Mouse (Mus musculus): ENCODE data around the gene Kcnk5. TPM values are rescaled to one million over a fixed set of nuclear protein-coding genes. Genes with fewer than 3 reads are reported as not detected.

Kcnk5 gene
- polyA plus RNA-seq, 1 experiment: 7.2 TPM

GRCm38 (mm10) chr14:20180751-20181162 is 852 bp downstream of the Kcnk5 start:
- H3K79me2 ChIP-seq (ENCODE audit: control insufficient read depth, insufficient read depth): peaks cover 42% of the 10 kb centered on the region
- no peak for TF ChIP-seq MAX (IDR thresholded peaks at IDR 0.05; ENCODE audit: low read depth)
- no peak for TF ChIP-seq POLR2AphosphoS2 (IDR thresholded peaks at IDR 0.05; ENCODE audit: insufficient read length, low read depth)
- no peak for TF ChIP-seq TCF12 (IDR thresholded peaks at IDR 0.05; ENCODE audit: insufficient read depth, poor library complexity, severe bottlenecking)
- TF ChIP-seq SRF (IDR thresholded peaks at IDR 0.05; ENCODE audit: control insufficient read depth, insufficient read length, low read depth): no peak
- TF ChIP-seq REST (IDR thresholded peaks at IDR 0.05; ENCODE audit: insufficient read depth, insufficient read length): no peak
- no peak for TF ChIP-seq MYOG (IDR thresholded peaks at IDR 0.05; ENCODE audit: control insufficient read depth in 1 of 3, insufficient read depth in 1 of 3, insufficient read length in 2 of 3, low read depth in 2 of 3)
- no peak for TF ChIP-seq POLR2A (IDR thresholded peaks at IDR 0.05; ENCODE audit: insufficient read length, low read depth)
- TF ChIP-seq TCF3 (IDR thresholded peaks at IDR 0.05; ENCODE audit: insufficient read length, low read depth): no peak
- no peak for TF ChIP-seq CEBPB (IDR thresholded peaks at IDR 0.05; ENCODE audit: insufficient read depth, poor library complexity, severe bottlenecking)
- TF ChIP-seq USF1 (IDR thresholded peaks at IDR 0.05; ENCODE audit: low read depth): no peak
- no peak for TF ChIP-seq MYOD1 (IDR thresholded peaks at IDR 0.05; ENCODE audit: control insufficient read depth in 1 of 3, insufficient read length in 2 of 3, low read depth in 2 of 3)
- no peak for TF ChIP-seq E2F4 (IDR thresholded peaks at IDR 0.05; ENCODE audit: insufficient read depth)
- H3K27me3 ChIP-seq (ENCODE audit: control insufficient read depth, insufficient read depth, insufficient read length): no peaks in the 10 kb centered on the region
- peak overlapping the region; percentile 99 for H3K4me2 ChIP-seq (ENCODE audit: low read depth)
- no peaks in the 10 kb centered on the region for H3K36me3 ChIP-seq (ENCODE audit: control insufficient read depth, insufficient read depth)
- H3K4me3 ChIP-seq: peak overlapping the region; percentile 75
- peak overlapping the region; percentile 48 for H3ac ChIP-seq (ENCODE audit: control insufficient read depth, insufficient read length)

DNA sequence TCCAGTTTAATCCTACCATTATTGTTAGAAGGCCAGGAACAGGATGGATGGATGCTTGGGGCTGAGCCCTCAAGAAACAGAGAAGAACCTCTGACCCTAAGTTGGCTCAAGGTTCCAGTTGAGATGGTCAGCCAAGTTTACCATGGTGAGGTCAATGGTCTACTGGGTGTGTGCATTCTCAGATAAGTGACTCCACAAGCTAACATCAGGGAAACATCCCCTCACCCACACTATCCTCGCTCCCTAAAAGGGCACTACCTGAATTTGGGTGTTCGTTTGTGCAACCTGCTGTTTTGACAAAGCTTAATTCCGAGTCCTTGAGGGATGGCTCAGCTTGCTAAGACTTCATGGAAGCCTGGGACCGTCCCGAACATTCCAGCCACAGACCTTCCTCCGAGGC is 1.3 kb downstream of the Kcnk5 start:
- H3K27me3 ChIP-seq (ENCODE audit: control insufficient read depth, insufficient read depth, insufficient read length): no peaks in the 10 kb centered on the region
- H3K4me2 ChIP-seq (ENCODE audit: low read depth): peak overlapping the region; percentile 99
- peak overlapping the region; percentile 75 for H3K4me3 ChIP-seq
- peak overlapping the region; percentile 48 for H3ac ChIP-seq (ENCODE audit: control insufficient read depth, insufficient read length)
- TF ChIP-seq MYOG (IDR thresholded peaks at IDR 0.05; ENCODE audit: control insufficient read depth in 1 of 3, insufficient read depth in 1 of 3, insufficient read length in 2 of 3, low read depth in 2 of 3) (no peak), CEBPB (IDR thresholded peaks at IDR 0.05; ENCODE audit: insufficient read depth, poor library complexity, severe bottlenecking) (no peak), E2F4 (IDR thresholded peaks at IDR 0.05; ENCODE audit: insufficient read depth) (no peak), MAX (IDR thresholded peaks at IDR 0.05; ENCODE audit: low read depth) (no peak), TCF12 (IDR thresholded peaks at IDR 0.05; ENCODE audit: insufficient read depth, poor library complexity, severe bottlenecking) (no peak), TCF3 (IDR thresholded peaks at IDR 0.05; ENCODE audit: insufficient read length, low read depth) (no peak), USF1 (IDR thresholded peaks at IDR 0.05; ENCODE audit: low read depth) (no peak), REST (IDR thresholded peaks at IDR 0.05; ENCODE audit: insufficient read depth, insufficient read length) (no peak)
- peaks cover 47% of the 10 kb centered on the region for H3K79me2 ChIP-seq (ENCODE audit: control insufficient read depth, insufficient read depth)
- no peaks in the 10 kb centered on the region for H3K36me3 ChIP-seq (ENCODE audit: control insufficient read depth, insufficient read depth)

DNA sequence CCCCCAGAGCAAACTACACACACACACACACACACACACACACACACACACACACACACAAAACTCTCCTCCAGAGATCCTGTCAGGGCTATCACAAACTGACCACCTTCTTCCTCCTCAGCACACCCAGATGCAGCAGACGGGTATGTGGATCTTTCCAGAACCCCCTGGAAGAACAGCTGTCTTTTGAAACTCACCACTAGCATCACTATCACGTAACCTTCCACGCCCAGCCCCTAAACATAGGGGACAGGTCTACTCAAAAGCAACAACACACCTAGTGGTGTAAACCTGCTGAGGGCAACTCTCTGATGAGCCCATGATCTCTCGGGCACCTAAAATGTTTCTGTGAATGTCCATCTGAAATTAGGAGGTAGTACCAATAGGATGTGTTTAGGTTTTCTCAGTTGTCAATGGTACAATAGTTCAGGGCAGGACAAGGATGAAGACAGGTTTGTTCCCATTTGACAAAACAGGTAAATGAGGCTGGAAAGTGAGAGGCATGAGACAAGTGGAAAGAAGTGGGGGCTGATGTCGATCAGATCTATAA is 1.8 kb downstream of the Kcnk5 start:
- Histone ChIP-seq H3ac (ENCODE audit: control insufficient read depth, insufficient read length) (no peak overlapping the region), H3K79me2 (ENCODE audit: control insufficient read depth, insufficient read depth) (peaks cover 52% of the 10 kb centered on the region), H3K36me3 (ENCODE audit: control insufficient read depth, insufficient read depth) (no peaks in the 10 kb centered on the region), H3K4me2 (ENCODE audit: low read depth) (peak overlapping the region; percentile 99), H3K27me3 (ENCODE audit: control insufficient read depth, insufficient read depth, insufficient read length) (no peaks in the 10 kb centered on the region), H3K4me3 (peak overlapping the region; percentile 75)
- TF ChIP-seq POLR2AphosphoS2 (IDR thresholded peaks at IDR 0.05; ENCODE audit: insufficient read length, low read depth): no peak
- TF ChIP-seq TCF12 (IDR thresholded peaks at IDR 0.05; ENCODE audit: insufficient read depth, poor library complexity, severe bottlenecking): no peak
- TF ChIP-seq MYOG (IDR thresholded peaks at IDR 0.05; ENCODE audit: control insufficient read depth in 1 of 3, insufficient read depth in 1 of 3, insufficient read length in 2 of 3, low read depth in 2 of 3): no peak
- TF ChIP-seq USF1 (IDR thresholded peaks at IDR 0.05; ENCODE audit: low read depth): no peak
- TF ChIP-seq REST (IDR thresholded peaks at IDR 0.05; ENCODE audit: insufficient read depth, insufficient read length): no peak
- TF ChIP-seq CEBPB (IDR thresholded peaks at IDR 0.05; ENCODE audit: insufficient read depth, poor library complexity, severe bottlenecking): no peak

DNA sequence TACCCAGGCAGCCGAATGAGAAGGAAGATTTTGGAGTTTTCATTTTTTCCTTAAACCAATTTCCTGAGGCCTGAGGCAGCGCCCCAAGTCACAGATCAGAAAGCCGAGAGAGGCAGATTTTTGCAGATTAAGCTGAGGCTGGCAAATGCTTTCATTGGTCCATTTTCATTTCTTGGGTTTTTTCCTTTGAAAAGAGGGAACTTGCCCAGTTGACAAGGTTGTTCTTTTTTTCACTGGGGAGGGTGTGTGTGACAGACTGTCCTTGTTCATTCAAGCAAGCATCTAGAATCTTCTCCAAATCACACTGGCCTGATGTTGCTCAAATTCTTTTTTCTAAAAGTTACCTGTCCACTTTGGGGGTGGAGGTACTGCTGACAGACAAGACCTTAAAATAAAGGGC is 2.5 kb downstream of the Kcnk5 start:
- TF ChIP-seq TCF3 (IDR thresholded peaks at IDR 0.05; ENCODE audit: insufficient read length, low read depth) (no peak), MYOG (IDR thresholded peaks at IDR 0.05; ENCODE audit: control insufficient read depth in 1 of 3, insufficient read depth in 1 of 3, insufficient read length in 2 of 3, low read depth in 2 of 3) (no peak), POLR2A (IDR thresholded peaks at IDR 0.05; ENCODE audit: insufficient read length, low read depth) (no peak), TCF12 (IDR thresholded peaks at IDR 0.05; ENCODE audit: insufficient read depth, poor library complexity, severe bottlenecking) (no peak), SRF (IDR thresholded peaks at IDR 0.05; ENCODE audit: control insufficient read depth, insufficient read length, low read depth) (no peak), USF1 (IDR thresholded peaks at IDR 0.05; ENCODE audit: low read depth) (no peak), E2F4 (IDR thresholded peaks at IDR 0.05; ENCODE audit: insufficient read depth) (no peak), MYOD1 (IDR thresholded peaks at IDR 0.05; ENCODE audit: control insufficient read depth in 1 of 3, insufficient read length in 2 of 3, low read depth in 2 of 3) (no peak), REST (IDR thresholded peaks at IDR 0.05; ENCODE audit: insufficient read depth, insufficient read length) (no peak), POLR2AphosphoS2 (IDR thresholded peaks at IDR 0.05; ENCODE audit: insufficient read length, low read depth) (no peak), MAX (IDR thresholded peaks at IDR 0.05; ENCODE audit: low read depth) (no peak), CEBPB (IDR thresholded peaks at IDR 0.05; ENCODE audit: insufficient read depth, poor library complexity, severe bottlenecking) (no peak)
- Histone ChIP-seq H3K27me3 (ENCODE audit: control insufficient read depth, insufficient read depth, insufficient read length) (no peaks in the 10 kb centered on the region), H3ac (ENCODE audit: control insufficient read depth, insufficient read length) (no peak overlapping the region), H3K4me2 (ENCODE audit: low read depth) (peak overlapping the region; percentile 99), H3K4me3 (peak overlapping the region; percentile 75), H3K36me3 (ENCODE audit: control insufficient read depth, insufficient read depth) (no peaks in the 10 kb centered on the region), H3K79me2 (ENCODE audit: control insufficient read depth, insufficient read depth) (peaks cover 54% of the 10 kb centered on the region)

- TF ChIP-seq POLR2AphosphoS2 (IDR thresholded peaks at IDR 0.05; ENCODE audit: insufficient read length, low read depth): no peak
- no peak for TF ChIP-seq TCF12 (IDR thresholded peaks at IDR 0.05; ENCODE audit: insufficient read depth, poor library complexity, severe bottlenecking)
- no peak for TF ChIP-seq SRF (IDR thresholded peaks at IDR 0.05; ENCODE audit: control insufficient read depth, insufficient read length, low read depth)
- no peak for TF ChIP-seq TCF3 (IDR thresholded peaks at IDR 0.05; ENCODE audit: insufficient read length, low read depth)
- TF ChIP-seq USF1 (IDR thresholded peaks at IDR 0.05; ENCODE audit: low read depth): no peak
- TF ChIP-seq MYOG (IDR thresholded peaks at IDR 0.05; ENCODE audit: control insufficient read depth in 1 of 3, insufficient read depth in 1 of 3, insufficient read length in 2 of 3, low read depth in 2 of 3): no peak
- TF ChIP-seq REST (IDR thresholded peaks at IDR 0.05; ENCODE audit: insufficient read depth, insufficient read length): no peak
- TF ChIP-seq MYOD1 (IDR thresholded peaks at IDR 0.05; ENCODE audit: control insufficient read depth in 1 of 3, insufficient read length in 2 of 3, low read depth in 2 of 3): no peak
- TF ChIP-seq CEBPB (IDR thresholded peaks at IDR 0.05; ENCODE audit: insufficient read depth, poor library complexity, severe bottlenecking): no peak
- no peak for TF ChIP-seq POLR2A (IDR thresholded peaks at IDR 0.05; ENCODE audit: insufficient read length, low read depth)
- Histone ChIP-seq H3K27me3 (ENCODE audit: control insufficient read depth, insufficient read depth, insufficient read length) (no peaks in the 10 kb centered on the region), H3K4me2 (ENCODE audit: low read depth) (peak overlapping the region; percentile 15), H3ac (ENCODE audit: control insufficient read depth, insufficient read length) (no peak overlapping the region), H3K4me3 (no peak overlapping the region), H3K36me3 (ENCODE audit: control insufficient read depth, insufficient read depth) (no peaks in the 10 kb centered on the region), H3K79me2 (ENCODE audit: control insufficient read depth, insufficient read depth) (peaks cover 59% of the 10 kb centered on the region)
Observed at GRCm38 (mm10) chr14:20178593-20178992, 3.0 kb downstream of the Kcnk5 start.

Data from myocyte (in vitro differentiated cells).